Mouse (Mus musculus) embryonic facial prominence, embryonic 15.5 days (tissue): ENCODE data around the gene Zfand6. TPM values are rescaled to one million over a fixed set of nuclear protein-coding genes. Genes with fewer than 3 reads are reported as not detected.

Experiments used
- ATAC-seq: fragments of 200-750 bp; cut with Nextera tagmentation; 2 replicates; pipeline ENCODE4 v1.8.0; 2017; ENCODE audit warnings: low read depth, moderate TSS enrichment; ENCODE audit not compliant: insufficient number of reproducible peaks, low FRiP score, low TSS enrichment
- H3K27ac ChIP-seq: fragments of 300-500 bp; sonication (generic); replicated peaks from 2 replicates; pipeline ENCODE4 v1.5.1; 2015; ENCODE audit warnings: mild to moderate bottlenecking, inconsistent platforms
- H3K27me3 ChIP-seq: fragments of 300-500 bp; sonication (generic); 2 replicates; pipeline ENCODE4 v1.6.1; 2015; ENCODE audit warnings: inconsistent platforms
- H3K36me3 ChIP-seq: fragments of 300-500 bp; sonication (generic); 2 replicates; pipeline ENCODE4 v1.6.1; 2015; ENCODE audit warnings: mild to moderate bottlenecking, inconsistent platforms
- H3K4me1 ChIP-seq: fragments of 300-500 bp; sonication (generic); 2 replicates; pipeline ENCODE4 v1.6.1; 2015; ENCODE audit warnings: inconsistent platforms
- H3K4me2 ChIP-seq: fragments of 300-500 bp; sonication (generic); replicated peaks from 2 replicates; pipeline ENCODE4 v1.6.1; 2015; ENCODE audit warnings: mild to moderate bottlenecking, inconsistent platforms
- H3K4me3 ChIP-seq: fragments of 300-500 bp; sonication (generic); replicated peaks from 2 replicates; pipeline ENCODE4 v1.5.1; 2015; ENCODE audit warnings: mild to moderate bottlenecking, inconsistent platforms
- H3K9ac ChIP-seq: fragments of 300-500 bp; sonication (generic); 2 replicates; pipeline ENCODE4 v1.6.1; 2015; ENCODE audit warnings: inconsistent platforms
- H3K9me3 ChIP-seq: fragments of 300-500 bp; sonication (generic); replicated peaks from 2 replicates; pipeline ENCODE4 v1.6.1; 2016; ENCODE audit warnings: inconsistent platforms
- WGBS: fragments of 180-500 bp; shearing (Covaris S2); methylation state at CpG from one replicate; pipeline ENCODE4 v1.1.7; 2015; 5-methylcytosine and 5-hydroxymethylcytosine counted together
- polyA plus RNA-seq: library from polyadenylated mRNA; unstranded; fragments of >200 nt; fragmentation: Nextera tagmentation; extraction: Ambion mirVana; gene quantifications from 2 replicates; pipeline ENCODE4 v1.2.1, GENCODE M21; 2015

Zfand6 gene
- polyA plus RNA-seq, 1 experiment from 2014 or later, result 157 TPM

DNA sequence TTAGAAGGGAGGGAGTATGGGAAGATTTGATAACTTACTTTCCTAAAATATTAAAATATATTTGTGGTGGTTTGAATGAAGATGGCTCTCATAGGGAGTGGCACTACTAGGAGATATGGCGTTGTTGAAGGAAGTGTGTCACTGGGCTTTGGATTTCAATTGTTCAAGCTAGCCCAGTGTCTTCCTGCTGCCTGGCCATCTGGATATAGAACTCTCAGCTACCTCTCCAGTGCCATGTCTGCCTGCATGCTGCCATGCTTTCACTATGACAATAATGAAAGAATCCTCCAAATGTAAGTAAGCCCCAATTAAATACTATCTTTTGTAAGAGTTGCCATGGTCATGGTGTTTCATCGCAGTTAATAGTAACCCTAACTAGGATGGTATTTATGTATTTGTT lies 40.7 kb downstream of the Zfand6 start:
- no peak for ATAC-seq
- H3K4me3 ChIP-seq, result no peak overlapping the region

DNA sequence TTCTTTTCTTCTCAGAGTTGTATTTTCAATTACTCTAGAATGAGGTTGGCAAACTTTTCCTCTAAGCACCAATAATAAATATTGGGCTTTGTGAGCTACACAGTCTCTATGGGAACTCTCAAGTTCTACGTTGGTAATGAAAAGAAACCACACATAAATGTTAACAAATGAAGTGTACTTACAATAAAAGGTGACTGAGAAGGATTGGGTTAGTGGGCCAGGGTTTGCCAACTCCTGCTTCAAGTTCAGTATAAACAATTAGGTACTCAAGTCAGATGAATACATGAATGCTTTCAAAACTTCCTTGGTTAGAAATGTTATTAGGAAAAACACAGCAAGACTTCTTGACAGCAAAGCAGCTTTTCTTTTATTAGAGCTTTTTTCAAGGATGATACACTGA lies 43.5 kb downstream of the Zfand6 start:
- H3K27ac ChIP-seq, result no peak overlapping the region
- ATAC-seq, result no peak

More for the DNA sequence above, 40.7 kb downstream of the Zfand6 start:
- no peak overlapping the region for H3K9ac ChIP-seq
- H3K4me2 ChIP-seq, result no peak overlapping the region
- WGBS, result 91% methylated on average over 2 of the region's 2 CpGs
- H3K9me3 ChIP-seq, result no peaks in the 10 kb centered on the region
- no peak overlapping the region for H3K27ac ChIP-seq
- no peaks in the 10 kb centered on the region for H3K36me3 ChIP-seq
- H3K4me1 ChIP-seq, result no peaks in the 10 kb centered on the region
- no peaks in the 10 kb centered on the region for H3K27me3 ChIP-seq

DNA sequence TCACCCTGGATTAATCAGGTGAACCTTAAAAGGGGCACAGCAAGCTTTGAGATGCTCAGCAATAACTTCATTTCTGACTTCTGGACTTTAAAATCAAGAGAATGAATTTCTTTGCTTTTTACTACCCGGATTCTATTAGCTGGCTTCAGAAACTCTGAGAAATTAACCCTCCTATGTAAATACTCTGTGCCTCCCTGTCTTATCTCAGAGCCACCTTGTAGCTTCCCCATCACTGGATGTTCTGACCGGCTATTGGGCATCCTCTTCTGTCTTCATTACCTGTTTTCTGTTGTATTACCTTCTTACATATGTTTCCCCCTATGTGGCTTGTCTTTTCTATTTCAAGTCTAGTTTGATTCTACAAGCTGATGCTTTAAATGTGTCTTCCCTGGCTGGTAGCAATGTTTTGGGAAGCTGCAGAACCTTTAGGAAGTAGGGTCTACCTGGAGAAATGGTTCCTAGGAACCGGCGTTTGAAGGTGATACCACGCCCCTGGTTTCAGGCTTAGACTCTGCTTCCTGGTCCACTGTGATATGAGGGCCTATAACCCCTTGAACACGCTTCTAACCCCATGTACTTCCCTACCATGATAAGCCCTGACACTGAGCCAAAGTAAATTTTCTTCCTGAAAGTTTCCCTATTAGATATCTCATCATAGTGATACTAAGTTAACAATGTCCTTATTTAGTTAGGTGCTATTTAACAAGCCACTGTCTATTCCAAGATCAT lies 46.3 kb downstream of the Zfand6 start:
- H3K4me2 ChIP-seq, result no peak overlapping the region
- H3K4me3 ChIP-seq, result no peak overlapping the region
- no peaks in the 10 kb centered on the region for H3K27me3 ChIP-seq
- no peak overlapping the region for H3K27ac ChIP-seq
- H3K9ac ChIP-seq, result no peak overlapping the region
- H3K4me1 ChIP-seq, result no peaks in the 10 kb centered on the region
- 93% methylated on average over 6 of the region's 6 CpGs for WGBS
- no peaks in the 10 kb centered on the region for H3K9me3 ChIP-seq
- no peak for ATAC-seq
- H3K36me3 ChIP-seq, result no peaks in the 10 kb centered on the region

More for the DNA sequence above, 43.5 kb downstream of the Zfand6 start:
- H3K36me3 ChIP-seq, result no peaks in the 10 kb centered on the region
- WGBS, result 78% methylated on average over 1 of the region's 1 CpGs
- H3K27me3 ChIP-seq, result no peaks in the 10 kb centered on the region
- H3K9ac ChIP-seq, result no peak overlapping the region
- no peaks in the 10 kb centered on the region for H3K4me1 ChIP-seq
- H3K4me2 ChIP-seq, result no peak overlapping the region
- H3K4me3 ChIP-seq, result no peak overlapping the region
- H3K9me3 ChIP-seq, result no peaks in the 10 kb centered on the region

DNA sequence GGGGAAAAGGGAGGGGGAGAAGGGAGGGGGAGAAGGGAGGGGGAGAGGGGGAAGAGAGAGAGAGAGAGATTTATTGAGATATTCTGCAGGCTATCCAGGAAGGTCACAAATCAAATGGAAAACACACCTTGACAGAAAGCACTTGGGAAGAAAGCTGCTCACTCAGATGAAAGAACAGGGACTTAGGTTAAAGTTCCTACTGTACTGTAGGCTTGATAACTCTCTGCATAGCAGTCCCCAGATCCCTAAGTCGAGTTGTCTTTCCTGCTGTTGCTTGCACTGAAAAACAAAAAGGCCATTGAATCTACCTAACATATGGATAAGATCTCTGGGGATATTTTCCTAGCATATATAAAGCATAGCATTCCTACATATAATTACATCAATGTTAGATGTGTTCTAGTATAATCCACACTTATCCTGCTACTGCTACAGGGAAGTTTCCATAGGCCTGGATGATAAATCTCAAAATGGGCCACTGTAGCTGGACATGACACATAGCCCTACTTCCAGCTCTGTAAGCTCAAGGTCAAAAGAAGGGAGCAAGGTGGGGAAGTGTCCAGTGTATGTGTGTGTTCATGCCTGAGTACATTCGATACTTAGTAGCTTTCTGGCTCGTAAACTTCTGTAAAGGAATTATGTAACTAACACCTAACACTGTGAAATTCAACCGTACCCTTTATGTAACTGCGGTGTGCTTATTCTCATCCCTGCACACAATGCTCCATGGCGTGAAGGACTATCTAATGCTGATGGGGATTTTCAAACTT lies 47.4 kb downstream of the Zfand6 start:
- no peak overlapping the region for H3K9ac ChIP-seq

DNA sequence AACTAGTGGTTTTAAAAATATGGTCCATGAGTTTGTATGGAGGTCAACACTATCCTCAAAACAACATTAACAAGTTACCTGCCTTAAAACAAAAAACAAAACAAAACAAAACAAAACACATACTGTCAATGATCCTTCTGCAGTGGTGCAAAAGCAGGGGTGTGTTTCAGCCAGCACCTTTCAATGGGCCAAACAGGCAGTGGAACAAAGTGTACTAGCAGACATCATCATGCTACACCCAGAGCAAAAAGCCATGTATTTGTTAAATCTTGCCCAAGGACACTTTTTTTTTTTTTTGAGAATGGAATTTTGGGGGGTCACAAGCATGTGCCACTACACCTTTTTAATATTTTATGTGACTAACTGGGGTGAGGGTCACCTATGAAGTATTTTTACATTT lies 52.8 kb downstream of the Zfand6 start:
- no peak overlapping the region for H3K9ac ChIP-seq
- no peak overlapping the region for H3K27ac ChIP-seq
- peaks cover 6% of the 10 kb centered on the region for H3K36me3 ChIP-seq
- H3K4me3 ChIP-seq, result no peak overlapping the region
- no peak for ATAC-seq
- no peaks in the 10 kb centered on the region for H3K9me3 ChIP-seq
- H3K4me1 ChIP-seq, result no peaks in the 10 kb centered on the region
- H3K27me3 ChIP-seq, result no peaks in the 10 kb centered on the region
- no peak overlapping the region for H3K4me2 ChIP-seq

More for the DNA sequence above, 47.4 kb downstream of the Zfand6 start:
- H3K4me2 ChIP-seq, result no peak overlapping the region
- no peaks in the 10 kb centered on the region for H3K9me3 ChIP-seq
- H3K27me3 ChIP-seq, result no peaks in the 10 kb centered on the region
- H3K4me3 ChIP-seq, result no peak overlapping the region
- no peak for ATAC-seq
- H3K4me1 ChIP-seq, result no peaks in the 10 kb centered on the region
- WGBS, result 72% methylated on average over 6 of the region's 6 CpGs
- H3K27ac ChIP-seq, result no peak overlapping the region
- no peaks in the 10 kb centered on the region for H3K36me3 ChIP-seq

DNA sequence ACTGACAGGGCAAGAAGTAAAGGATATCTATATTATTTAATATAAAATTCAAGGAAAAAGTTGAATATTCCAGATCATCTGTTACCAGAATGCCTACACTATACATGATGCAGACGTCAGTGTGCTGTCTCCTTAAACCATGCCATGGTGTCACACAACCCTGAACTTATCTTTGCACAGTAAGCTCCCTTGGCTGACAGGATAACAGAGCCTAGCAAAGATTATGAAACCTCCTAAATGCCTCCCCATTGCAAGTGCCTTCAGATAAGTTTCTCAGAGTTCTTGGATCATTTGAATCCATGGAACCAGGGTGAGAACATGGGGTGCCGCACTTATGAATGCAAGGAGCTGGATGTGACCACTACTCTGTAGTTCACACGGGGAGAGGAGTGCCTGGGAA lies 57.9 kb downstream of the Zfand6 start:
- Histone ChIP-seq H3K4me3 (no peak overlapping the region), H3K36me3 (peaks cover 20% of the 10 kb centered on the region), H3K4me2 (no peak overlapping the region), H3K27me3 (no peaks in the 10 kb centered on the region), H3K4me1 (no peaks in the 10 kb centered on the region), H3K27ac (no peak overlapping the region), H3K9ac (no peak overlapping the region), H3K9me3 (no peaks in the 10 kb centered on the region)
- ATAC-seq, result no peak
- 88% methylated on average over 3 of the region's 3 CpGs for WGBS

DNA sequence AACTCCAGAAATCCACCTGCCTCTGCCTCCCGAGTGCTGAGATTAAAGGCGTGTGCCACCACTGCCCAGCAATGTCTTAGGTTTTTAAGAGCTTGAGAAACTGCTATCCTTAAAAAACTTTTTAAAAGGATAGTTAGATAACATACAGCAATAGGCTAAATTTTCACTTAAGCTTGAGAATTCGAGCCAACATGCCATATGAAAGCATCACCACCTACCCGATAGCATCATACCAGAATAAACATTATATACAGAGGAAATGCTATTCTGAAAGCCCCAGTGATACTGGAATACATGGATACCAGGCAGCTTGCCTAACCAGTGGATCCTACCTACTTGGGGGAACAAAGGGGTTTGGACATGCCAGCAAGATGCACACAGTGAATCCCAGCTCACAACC lies 66.0 kb downstream of the Zfand6 start:
- ATAC-seq, result no peak
- 96% methylated on average over 4 of the region's 4 CpGs for WGBS
- Histone ChIP-seq H3K4me1 (no peaks in the 10 kb centered on the region), H3K4me2 (no peak overlapping the region), H3K4me3 (no peak overlapping the region), H3K36me3 (peaks cover 19% of the 10 kb centered on the region), H3K9ac (no peak overlapping the region), H3K27ac (no peak overlapping the region), H3K27me3 (no peaks in the 10 kb centered on the region), H3K9me3 (no peaks in the 10 kb centered on the region)

DNA sequence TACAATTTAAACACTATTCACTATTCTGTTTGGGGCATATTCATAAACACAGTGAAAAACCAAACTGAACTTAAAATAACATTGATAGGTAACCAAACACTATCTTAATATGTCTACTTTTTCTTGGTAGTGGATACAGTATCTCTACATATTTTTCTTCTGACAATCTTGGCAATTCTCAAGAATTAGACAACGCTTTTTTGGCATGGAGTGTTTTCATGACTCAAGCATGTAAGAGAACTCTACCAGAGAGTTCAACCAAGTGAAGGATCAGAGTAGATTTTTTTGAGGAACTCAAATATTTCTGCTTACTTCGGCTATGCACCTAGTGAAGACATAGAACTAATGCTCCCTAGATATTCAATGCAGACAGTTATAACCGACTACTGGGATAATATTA lies 68.8 kb downstream of the Zfand6 start:
- H3K9ac ChIP-seq, result no peak overlapping the region
- no peaks in the 10 kb centered on the region for H3K4me1 ChIP-seq
- 86% methylated on average over 3 of the region's 3 CpGs for WGBS
- no peak overlapping the region for H3K4me3 ChIP-seq
- H3K27me3 ChIP-seq, result no peaks in the 10 kb centered on the region
- no peaks in the 10 kb centered on the region for H3K9me3 ChIP-seq
- no peak overlapping the region for H3K27ac ChIP-seq
- H3K36me3 ChIP-seq, result peaks cover 24% of the 10 kb centered on the region
- ATAC-seq, result no peak
- H3K4me2 ChIP-seq, result no peak overlapping the region

DNA sequence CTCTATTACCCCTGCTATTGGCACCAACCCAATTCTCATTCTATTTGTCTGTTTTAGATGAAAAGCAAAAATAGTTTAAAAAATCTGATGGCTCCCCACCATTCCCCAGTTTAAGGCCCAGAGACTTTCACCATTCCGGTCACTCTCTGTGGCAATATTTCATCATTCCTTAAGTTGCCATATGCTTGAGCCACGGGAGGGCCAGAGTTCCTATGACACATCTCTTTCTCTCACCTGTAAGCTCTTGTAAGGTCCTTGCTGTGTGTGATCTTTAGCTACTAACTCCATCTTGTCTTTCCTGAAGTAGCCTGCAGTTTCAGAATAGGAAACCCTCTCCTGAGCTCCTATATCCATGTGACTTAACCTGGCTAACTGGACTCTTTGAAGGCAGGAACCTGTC lies 70.8 kb downstream of the Zfand6 start:
- Histone ChIP-seq H3K27ac (no peak overlapping the region), H3K27me3 (no peaks in the 10 kb centered on the region), H3K36me3 (peaks cover 15% of the 10 kb centered on the region; the same call in 1 of the 2 replicates), H3K9ac (no peak overlapping the region), H3K4me3 (no peak overlapping the region), H3K4me1 (no peaks in the 10 kb centered on the region), H3K9me3 (no peaks in the 10 kb centered on the region), H3K4me2 (no peak overlapping the region)
- ATAC-seq, result no peak
- 89% methylated on average over 2 of the region's 2 CpGs for WGBS

DNA sequence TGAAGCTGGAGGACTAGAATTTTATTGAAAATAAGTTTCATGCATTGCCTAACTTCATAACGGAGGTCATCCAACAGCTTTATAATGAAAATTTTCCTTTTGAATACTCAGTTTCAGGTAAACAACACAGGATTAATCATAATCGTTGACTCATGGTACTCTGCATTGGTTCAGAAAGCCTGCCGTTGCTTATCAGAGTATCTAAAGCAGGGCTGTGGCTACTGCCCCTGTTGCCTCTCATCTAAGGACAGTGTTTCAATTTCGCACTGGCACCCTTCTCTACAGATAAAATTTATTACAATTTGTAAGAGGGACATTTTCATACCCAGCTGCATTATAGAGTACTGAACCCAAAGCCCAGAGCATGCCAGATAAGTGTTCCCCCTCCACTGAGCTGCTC lies 77.3 kb downstream of the Zfand6 start:
- H3K36me3 ChIP-seq, result no peaks in the 10 kb centered on the region
- H3K4me3 ChIP-seq, result no peak overlapping the region
- 83% methylated on average over 4 of the region's 4 CpGs for WGBS
- no peaks in the 10 kb centered on the region for H3K27me3 ChIP-seq
- no peak overlapping the region for H3K27ac ChIP-seq
- no peak for ATAC-seq
- no peaks in the 10 kb centered on the region for H3K9me3 ChIP-seq
- no peak overlapping the region for H3K9ac ChIP-seq
- no peak overlapping the region for H3K4me2 ChIP-seq
- no peaks in the 10 kb centered on the region for H3K4me1 ChIP-seq

DNA sequence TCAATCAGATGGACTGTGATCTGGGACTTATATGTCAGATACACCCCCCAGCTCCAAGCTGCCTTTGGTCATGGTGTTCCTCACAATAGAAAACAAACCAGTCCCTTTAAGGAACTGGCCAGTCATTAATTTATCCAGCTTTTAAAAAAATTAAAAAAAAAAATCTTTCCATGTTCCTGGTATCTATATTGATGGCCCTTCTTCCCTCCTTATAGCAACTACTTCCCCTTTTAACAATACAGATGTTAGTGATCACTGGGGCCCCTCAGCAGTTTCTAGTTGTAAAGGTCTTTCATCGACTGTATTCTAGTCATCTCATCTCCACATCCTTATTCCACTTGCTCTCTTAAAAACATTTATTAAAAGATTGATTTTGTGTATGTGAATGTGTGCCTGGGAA lies 78.2 kb downstream of the Zfand6 start:
- H3K27me3 ChIP-seq, result no peaks in the 10 kb centered on the region

More for the DNA sequence above, 78.2 kb downstream of the Zfand6 start:
- Histone ChIP-seq H3K36me3 (no peaks in the 10 kb centered on the region), H3K9me3 (no peaks in the 10 kb centered on the region), H3K4me1 (no peaks in the 10 kb centered on the region), H3K9ac (no peak overlapping the region), H3K4me3 (no peak overlapping the region), H3K4me2 (no peak overlapping the region), H3K27ac (no peak overlapping the region)
- 83% methylated on average over 1 of the region's 1 CpGs for WGBS
- no peak for ATAC-seq
